Mouse (Mus musculus) kidney, embryonic 14.5 days (tissue): Measurements from ENCODE around the gene Zkscan7. TPM values are rescaled to one million over a fixed set of nuclear protein-coding genes. Genes with fewer than 3 reads are reported as not detected.
"Not testable (repeated sequence)": the region's sequence is repeated elsewhere in the genome, so short reads cannot be mapped to it uniquely, and the experiment has no call there.

ENCODE experiments used
- ATAC-seq: fragments of 200-750 bp; cut with Nextera tagmentation; 2 replicates; pipeline ENCODE4 v1.8.0; 2017; ENCODE audit warnings: moderate number of reproducible peaks, mild to moderate bottlenecking, moderate TSS enrichment, moderate library complexity; ENCODE audit not compliant: low FRiP score, low TSS enrichment
- H3K27ac ChIP-seq: fragments of 300-500 bp; sonication (generic); 2 replicates; pipeline ENCODE4 v1.5.1; 2014; ENCODE audit warnings: low read depth, mild to moderate bottlenecking, low read length, moderate library complexity, mixed read lengths
- H3K27me3 ChIP-seq: fragments of 300-500 bp; sonication (generic); 2 replicates; pipeline ENCODE4 v1.6.1; 2014; ENCODE audit warnings: mild to moderate bottlenecking, low read length; ENCODE audit not compliant: control insufficient read depth, insufficient read depth
- H3K36me3 ChIP-seq: fragments of 300-500 bp; sonication (generic); 2 replicates; pipeline ENCODE4 v1.6.1; 2014; ENCODE audit warnings: low read length, mixed read lengths; ENCODE audit not compliant: control insufficient read depth, insufficient read depth
- H3K4me1 ChIP-seq: fragments of 300-500 bp; sonication (generic); 2 replicates; pipeline ENCODE4 v1.6.1; 2014; ENCODE audit warnings: low read length, mixed read lengths; ENCODE audit not compliant: control insufficient read depth, insufficient read depth
- H3K4me2 ChIP-seq: fragments of 300-500 bp; sonication (generic); replicated peaks from 2 replicates; pipeline ENCODE4 v1.6.1; 2014; ENCODE audit warnings: low read depth, mild to moderate bottlenecking, low read length
- H3K4me3 ChIP-seq: fragments of 300-500 bp; sonication (generic); 2 replicates; pipeline ENCODE4 v1.5.1; 2014; ENCODE audit warnings: mild to moderate bottlenecking, low read length
- H3K9ac ChIP-seq: fragments of 300-500 bp; sonication (generic); 2 replicates; pipeline ENCODE4 v1.6.1; 2014; ENCODE audit warnings: low read depth, mild to moderate bottlenecking, low read length, moderate library complexity
- H3K9me3 ChIP-seq: fragments of 300-500 bp; sonication (generic); 2 replicates; pipeline ENCODE4 v1.6.1; 2016; ENCODE audit warnings: low read length; ENCODE audit not compliant: control insufficient read depth
- WGBS: fragments of 180-500 bp; shearing (Covaris S2); extraction: QIAGEN DNeasy Blood & Tissue Kit; methylation state at CpG from one replicate; pipeline ENCODE4 v1.1.7; 2014; 5-methylcytosine and 5-hydroxymethylcytosine counted together
- polyA plus RNA-seq: library from polyadenylated mRNA; unstranded; fragments of >200 nt; fragmentation: Nextera tagmentation; extraction: Ambion mirVana; gene quantifications from 2 replicates; pipeline ENCODE4 v1.2.1, GENCODE M21; 2014

The Zkscan7 gene
- polyA plus RNA-seq: 3.3 and 3.6 TPM in 2 replicates

DNA sequence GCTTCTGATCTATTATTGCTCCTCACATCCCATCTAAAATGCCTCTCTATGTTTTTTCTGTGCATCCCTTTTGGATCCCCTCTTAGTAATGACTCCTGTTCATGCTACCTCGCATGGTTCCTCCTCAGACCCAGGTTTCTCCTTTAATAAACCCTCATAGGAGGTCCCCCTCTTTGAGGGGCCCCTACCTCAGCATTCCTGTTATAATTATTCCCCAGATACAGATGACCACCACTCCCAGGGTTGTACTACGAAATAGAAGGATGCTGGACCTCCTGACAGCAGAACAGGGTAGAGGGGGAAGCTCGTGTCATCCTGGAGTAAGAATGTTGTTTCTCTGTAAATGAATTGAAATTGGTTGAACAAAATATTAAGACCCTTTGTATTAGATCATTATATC lies at the start of gene Zkscan7:
Gene Zkscan7 (plus strand): TSS at position 301 of the 400 bp plus-strand sequence.
- H3K36me3 ChIP-seq: no peaks in the 10 kb centered on the region; the same call in 1 of the 2 replicates
- ATAC-seq: no peak
- 0 out of 2 replicates have a peak, but pooled peaks cover 3% of the 10 kb centered on the region for H3K9me3 ChIP-seq
- no peak within 1 kb of the TSS for H3K9ac ChIP-seq
- H3K27me3 ChIP-seq: no peaks in the 10 kb centered on the region
- peak within 1 kb of the TSS; percentile 84 for H3K4me2 ChIP-seq
- no peak within 1 kb of the TSS for H3K27ac ChIP-seq
- H3K4me1 ChIP-seq: 0 out of 2 replicates have a peak, but pooled peaks cover 2% of the 10 kb centered on the region
- WGBS: 89% methylated on average over 3 of the region's 3 CpGs
- H3K4me3 ChIP-seq: peak within 1 kb of the TSS; percentile 82

DNA sequence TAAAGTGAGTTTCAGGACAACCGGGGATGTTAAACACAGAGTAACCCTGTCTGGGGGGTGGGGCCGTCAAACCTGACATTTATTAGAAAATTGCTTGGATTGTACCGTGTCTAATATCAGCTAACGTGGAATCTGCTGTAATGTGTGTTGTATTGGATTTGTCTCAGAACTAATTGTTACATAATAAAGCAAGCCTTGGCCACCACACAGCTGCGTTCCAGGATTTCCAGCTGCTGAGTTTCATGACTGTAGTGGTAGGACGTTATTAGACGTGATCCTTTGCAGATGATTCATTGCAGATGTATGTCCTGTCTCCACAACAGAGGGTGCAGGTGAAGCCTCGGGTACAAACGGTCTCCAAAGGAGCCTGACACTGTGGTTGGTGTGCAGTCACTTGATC lies 49.4 kb upstream of the Zkscan7 start:
- H3K27me3 ChIP-seq: no peaks in the 10 kb centered on the region
- no peaks in the 10 kb centered on the region for H3K36me3 ChIP-seq
- no peak overlapping the region for H3K4me2 ChIP-seq
- H3K4me1 ChIP-seq: 0 out of 2 replicates have a peak, but pooled peaks cover 3% of the 10 kb centered on the region
- H3K4me3 ChIP-seq: no peak overlapping the region
- 76% methylated on average over 9 of the region's 9 CpGs for WGBS
- no peak overlapping the region for H3K9ac ChIP-seq
- no peaks in the 10 kb centered on the region for H3K9me3 ChIP-seq
- no peak for ATAC-seq
- H3K27ac ChIP-seq: no peak overlapping the region

DNA sequence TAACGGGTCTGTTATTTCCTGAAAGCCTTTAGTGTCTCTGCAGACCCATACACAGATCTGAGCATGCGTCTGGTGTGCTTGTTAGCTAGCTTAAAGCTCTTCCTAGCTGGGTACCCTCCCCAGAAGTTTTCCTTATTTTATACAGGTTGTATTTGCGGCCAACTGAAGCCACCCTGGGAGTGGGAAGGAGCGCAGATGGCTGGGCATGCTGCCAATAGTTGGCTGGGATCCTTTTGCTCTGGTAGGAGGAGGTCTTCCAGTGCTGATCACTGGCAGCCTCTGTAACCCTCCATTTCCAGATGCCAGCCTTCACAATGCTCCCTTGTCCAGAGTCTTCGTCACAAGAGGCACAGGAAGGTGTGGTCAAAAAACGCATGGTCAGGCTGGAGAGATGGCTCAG lies 48.7 kb upstream of the Zkscan7 start:
- Histone ChIP-seq H3K4me3 (no peak overlapping the region), H3K4me1 (0 out of 2 replicates have a peak, but pooled peaks cover 3% of the 10 kb centered on the region), H3K4me2 (no peak overlapping the region), H3K9me3 (no peaks in the 10 kb centered on the region), H3K36me3 (no peaks in the 10 kb centered on the region), H3K9ac (no peak overlapping the region), H3K27me3 (no peaks in the 10 kb centered on the region), H3K27ac (no peak overlapping the region)
- no peak for ATAC-seq
- WGBS: 66% methylated on average over 6 of the region's 6 CpGs

DNA sequence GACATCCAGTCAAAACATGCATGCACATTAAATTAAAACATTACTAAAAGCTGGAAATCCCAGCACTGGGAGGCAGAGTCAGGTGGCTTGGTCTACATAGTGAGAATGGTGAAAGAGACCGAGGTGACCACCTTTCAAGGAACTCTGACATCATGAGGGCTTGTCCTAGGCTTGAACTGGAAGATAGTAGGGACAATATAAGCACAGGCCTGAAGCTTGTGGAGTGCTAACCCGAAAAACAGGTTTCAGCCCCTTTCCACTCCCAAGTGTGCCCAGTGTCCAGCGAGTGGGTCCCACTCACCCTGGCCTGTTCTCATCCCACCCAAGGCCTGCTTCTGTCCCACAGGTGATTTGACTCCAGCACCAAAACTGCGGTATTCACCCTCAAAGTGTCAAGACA lies 48.3 kb upstream of the Zkscan7 start:
- no peak for ATAC-seq
- Histone ChIP-seq H3K27me3 (no peaks in the 10 kb centered on the region), H3K4me1 (0 out of 2 replicates have a peak, but pooled peaks cover 3% of the 10 kb centered on the region), H3K4me2 (no peak overlapping the region), H3K4me3 (no peak overlapping the region), H3K9me3 (no peaks in the 10 kb centered on the region), H3K36me3 (no peaks in the 10 kb centered on the region), H3K9ac (no peak overlapping the region), H3K27ac (no peak overlapping the region)
- 87% methylated on average over 4 of the region's 4 CpGs for WGBS

DNA sequence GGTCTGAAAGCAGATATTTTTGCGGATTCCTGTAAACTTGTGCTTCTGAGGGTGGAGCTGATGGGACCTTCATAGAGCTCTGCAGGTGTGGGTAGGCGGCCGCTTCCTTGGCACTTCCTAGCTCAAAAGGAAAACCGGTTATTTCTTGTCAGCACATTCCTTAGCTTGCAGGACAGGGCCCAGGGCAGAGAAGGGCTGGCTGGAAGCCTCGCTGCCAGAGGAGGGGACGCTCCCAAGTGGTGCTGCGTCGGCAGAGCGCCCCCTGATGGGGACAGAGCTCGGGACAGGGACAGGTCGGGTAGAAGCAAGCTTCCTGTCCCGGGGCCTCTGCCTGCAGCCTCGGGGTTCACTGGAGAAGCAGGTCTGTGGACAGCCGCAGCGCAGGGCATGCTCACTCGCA lies 47.8 kb upstream of the Zkscan7 start:
- no peak overlapping the region; the same call in 1 of the 2 replicates for H3K4me2 ChIP-seq
- no peak overlapping the region for H3K27ac ChIP-seq
- H3K36me3 ChIP-seq: no peaks in the 10 kb centered on the region
- WGBS: 23% methylated on average over 16 of the region's 16 CpGs
- 0 out of 2 replicates have a peak, but pooled peaks cover 3% of the 10 kb centered on the region for H3K4me1 ChIP-seq
- 0 out of 2 replicates have a peak overlapping the region, but pooled peaks have one; percentile 18 for H3K9ac ChIP-seq
- H3K9me3 ChIP-seq: no peaks in the 10 kb centered on the region
- 0 out of 2 replicates have a peak, but pooled peaks have one; percentile 60 for ATAC-seq
- no peaks in the 10 kb centered on the region for H3K27me3 ChIP-seq
- H3K4me3 ChIP-seq: no peak overlapping the region

DNA sequence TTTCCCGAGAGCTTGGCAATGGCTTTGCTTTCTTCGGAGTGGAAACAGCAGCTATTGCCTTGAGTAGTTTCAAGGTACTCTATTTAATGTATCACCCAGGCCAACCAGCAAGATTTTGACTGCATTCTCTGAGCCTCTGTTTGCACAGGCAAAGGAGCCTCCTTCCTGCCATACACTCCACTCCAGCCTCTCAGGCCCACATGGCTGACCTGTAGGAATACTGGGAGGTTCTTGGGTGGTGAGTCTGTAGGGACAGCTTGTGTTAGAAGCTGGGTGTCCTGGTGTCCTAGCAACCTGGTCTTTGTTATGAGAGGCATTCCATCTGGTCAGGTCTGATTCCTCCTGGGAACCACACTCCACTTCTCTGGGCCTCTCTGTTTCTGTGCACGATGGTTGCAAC lies 41.7 kb upstream of the Zkscan7 start, which contains the start of gene Gm35549:
Gene Gm35549 (minus strand): TSS at position 276 of the 400 bp plus-strand sequence.
- Histone ChIP-seq H3K9ac (no peak within 1 kb of the TSS), H3K4me3 (no peak within 1 kb of the TSS), H3K9me3 (peaks cover 4% of the 10 kb centered on the region; the same call in 1 of the 2 replicates), H3K4me1 (no peaks in the 10 kb centered on the region), H3K27me3 (no peaks in the 10 kb centered on the region), H3K36me3 (no peaks in the 10 kb centered on the region), H3K27ac (no peak within 1 kb of the TSS), H3K4me2 (no peak within 1 kb of the TSS)
- 76% methylated on average over 3 of the region's 3 CpGs for WGBS
- no peak for ATAC-seq

DNA sequence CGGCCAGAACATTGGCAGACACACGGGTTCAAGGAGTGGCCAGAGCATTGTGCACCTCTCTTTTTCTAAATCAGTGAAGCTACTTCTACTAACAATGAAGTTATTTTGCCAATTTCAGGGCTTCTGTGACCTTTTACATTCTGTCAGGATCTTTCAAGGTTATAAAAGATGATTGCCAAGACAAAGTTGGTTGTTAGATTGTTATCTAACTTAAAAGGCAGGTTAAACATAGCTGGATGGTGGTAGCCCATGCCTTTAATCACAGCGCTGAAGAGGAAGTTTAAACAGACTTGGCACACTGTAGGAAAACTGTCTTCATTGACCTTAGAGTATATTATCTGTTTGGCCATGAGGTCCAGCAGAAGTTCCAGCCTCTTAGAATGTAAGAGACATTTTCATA lies 39.9 kb upstream of the Zkscan7 start:
- H3K9ac ChIP-seq: no peak overlapping the region
- no peak overlapping the region for H3K4me2 ChIP-seq
- H3K36me3 ChIP-seq: peaks cover 14% of the 10 kb centered on the region; the same call in 1 of the 2 replicates
- H3K4me3 ChIP-seq: no peak overlapping the region
- peaks cover 8% of the 10 kb centered on the region; the same call in 1 of the 2 replicates for H3K9me3 ChIP-seq
- no peaks in the 10 kb centered on the region for H3K27me3 ChIP-seq
- no peaks in the 10 kb centered on the region for H3K4me1 ChIP-seq
- 82% methylated on average over 3 of the region's 3 CpGs for WGBS
- H3K27ac ChIP-seq: no peak overlapping the region
- ATAC-seq: no peak

DNA sequence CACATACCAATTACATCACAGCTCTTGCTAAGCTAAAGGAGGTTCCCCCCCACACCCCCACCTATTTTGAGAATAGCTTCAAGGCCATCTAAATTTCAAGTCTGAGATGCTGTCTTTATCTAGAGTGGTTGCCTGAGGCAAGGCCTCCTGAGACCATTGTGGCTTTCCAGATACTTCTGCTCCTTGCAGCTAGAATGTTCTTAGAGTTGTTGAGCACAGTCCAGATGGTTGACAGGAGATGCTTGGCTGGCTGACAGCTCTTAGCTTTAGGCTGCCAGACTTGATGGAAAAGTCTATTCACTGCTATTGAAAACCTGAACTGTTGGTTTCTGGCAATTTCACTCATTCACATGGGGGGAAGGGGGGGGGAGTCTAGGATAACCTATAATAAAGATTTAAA lies 39.3 kb upstream of the Zkscan7 start:
- no peak overlapping the region for H3K27ac ChIP-seq
- H3K9me3 ChIP-seq: peaks cover 8% of the 10 kb centered on the region; the same call in 1 of the 2 replicates
- ATAC-seq: no peak
- peaks cover 19% of the 10 kb centered on the region for H3K36me3 ChIP-seq
- no peaks in the 10 kb centered on the region for H3K27me3 ChIP-seq
- H3K9ac ChIP-seq: no peak overlapping the region
- no peak overlapping the region for H3K4me3 ChIP-seq
- no peaks in the 10 kb centered on the region for H3K4me1 ChIP-seq
- H3K4me2 ChIP-seq: no peak overlapping the region

DNA sequence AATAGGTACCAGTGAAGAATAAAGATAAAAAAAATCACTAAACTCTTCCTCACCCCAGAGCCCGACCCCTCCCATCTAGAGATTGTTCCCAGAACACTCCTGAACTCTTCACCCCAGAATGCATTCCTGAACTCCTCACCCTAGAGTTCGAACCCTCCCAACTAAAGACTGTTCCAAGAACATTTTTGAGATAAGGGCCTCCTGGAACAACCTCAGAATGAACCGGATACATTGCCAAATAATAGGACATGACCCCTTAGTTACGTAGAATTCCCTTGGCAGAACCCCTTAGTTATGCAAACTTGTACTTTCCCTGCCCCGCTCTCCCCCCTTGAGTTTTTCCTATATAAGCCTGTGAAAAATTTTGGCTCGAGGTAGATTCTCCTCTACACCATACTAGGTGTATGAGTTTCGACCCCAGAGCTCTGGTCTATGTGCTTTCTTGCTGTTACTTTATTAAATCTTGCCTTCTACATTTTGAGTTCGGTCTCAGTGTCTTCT lies 37.6 kb upstream of the Zkscan7 start:
- H3K9me3 ChIP-seq: peaks cover 13% of the 10 kb centered on the region
- H3K4me3 ChIP-seq, ATAC-seq, H3K9ac ChIP-seq, H3K27ac ChIP-seq, H3K4me1 ChIP-seq, H3K27me3 ChIP-seq, H3K4me2 ChIP-seq: not testable (repeated sequence)
- 88% methylated on average over 7 of the region's 8 CpGs for WGBS
- H3K36me3 ChIP-seq: peaks cover 36% of the 10 kb centered on the region
